Mouse (Mus musculus): ENCODE measurements at regions not wholly inside any gene's neighbourhood (a gene's known extent, or its start where the extent isn't known, plus 50 kb on each side); places are given as distances from the start of the nearest gene placed in this dataset.

GRCm38 (mm10) chr8:25463532-25463931 lies 639.4 kb upstream of the Adam5 start:
- Histone ChIP-seq H3K4me3 (ENCODE audit: low read depth, low read length) (no peak overlapping the region), H3K9me3 (ENCODE audit: control insufficient read depth, low read length) (no peaks in the 10 kb centered on the region), H3K4me1 (ENCODE audit: control insufficient read depth, insufficient read depth, low read length) (peaks cover 15% of the 10 kb centered on the region; the same call in 1 of the 2 replicates), H3K36me3 (ENCODE audit: control insufficient read depth, insufficient read depth, low read length) (no peaks in the 10 kb centered on the region), H3K4me2 (ENCODE audit: low read depth) (no peak overlapping the region), H3K9ac (ENCODE audit: low read length) (no peak overlapping the region), H3K27ac (ENCODE audit: low read depth, low read length) (no peak overlapping the region), H3K27me3 (ENCODE audit: control insufficient read depth, insufficient read depth, low read length) (no peaks in the 10 kb centered on the region)
- ATAC-seq (ENCODE audit: insufficient read depth, low FRiP score, low TSS enrichment) (no peak), DNase-seq (ENCODE audit: low spot score) (no peak)
- WGBS = 66% methylated on average over 9 of the region's 9 CpGs

GRCm38 (mm10) chr8:25462492-25462891 lies 638.3 kb upstream of the Adam5 start:
- Histone ChIP-seq H3K4me1 (ENCODE audit: control insufficient read depth, insufficient read depth, low read length) (peaks cover 15% of the 10 kb centered on the region; the same call in 1 of the 2 replicates), H3K27me3 (ENCODE audit: control insufficient read depth, insufficient read depth, low read length) (no peaks in the 10 kb centered on the region), H3K4me3 (ENCODE audit: low read depth, low read length) (no peak overlapping the region), H3K9ac (ENCODE audit: low read length) (no peak overlapping the region), H3K36me3 (ENCODE audit: control insufficient read depth, insufficient read depth, low read length) (no peaks in the 10 kb centered on the region), H3K27ac (ENCODE audit: low read depth, low read length) (no peak overlapping the region), H3K9me3 (ENCODE audit: control insufficient read depth, low read length) (no peaks in the 10 kb centered on the region), H3K4me2 (ENCODE audit: low read depth) (no peak overlapping the region)
- DNase-seq (ENCODE audit: low spot score) (no peak), ATAC-seq (ENCODE audit: insufficient read depth, low FRiP score, low TSS enrichment) (no peak)
- 30% methylated on average over 4 of the region's 4 CpGs for WGBS

GRCm38 (mm10) chr8:25455644-25456043 lies 631.5 kb upstream of the Adam5 start:
- Histone ChIP-seq H3K27ac (ENCODE audit: low read depth, low read length) (no peak overlapping the region), H3K4me3 (ENCODE audit: low read depth, low read length) (no peak overlapping the region), H3K4me2 (ENCODE audit: low read depth) (no peak overlapping the region), H3K4me1 (ENCODE audit: control insufficient read depth, insufficient read depth, low read length) (no peaks in the 10 kb centered on the region), H3K36me3 (ENCODE audit: control insufficient read depth, insufficient read depth, low read length) (no peaks in the 10 kb centered on the region), H3K9ac (ENCODE audit: low read length) (no peak overlapping the region), H3K9me3 (ENCODE audit: control insufficient read depth, low read length) (no peaks in the 10 kb centered on the region), H3K27me3 (ENCODE audit: control insufficient read depth, insufficient read depth, low read length) (no peaks in the 10 kb centered on the region)
- WGBS = 56% methylated on average over 6 of the region's 6 CpGs
- ATAC-seq (ENCODE audit: insufficient read depth, low FRiP score, low TSS enrichment) (no peak), DNase-seq (ENCODE audit: low spot score) (no peak)

- no peak overlapping the region for H3K9ac ChIP-seq (ENCODE audit: low read length)
- H3K27ac ChIP-seq (ENCODE audit: low read depth, low read length) = no peak overlapping the region
- H3K36me3 ChIP-seq (ENCODE audit: control insufficient read depth, insufficient read depth, low read length) = no peaks in the 10 kb centered on the region
- H3K4me1 ChIP-seq (ENCODE audit: control insufficient read depth, insufficient read depth, low read length) = no peaks in the 10 kb centered on the region
- no peaks in the 10 kb centered on the region for H3K9me3 ChIP-seq (ENCODE audit: control insufficient read depth, low read length)
- 76% methylated on average over 1 of the region's 1 CpGs for WGBS
- no peak for DNase-seq (ENCODE audit: low spot score)
- H3K4me2 ChIP-seq (ENCODE audit: low read depth) = no peak overlapping the region
- H3K27me3 ChIP-seq (ENCODE audit: control insufficient read depth, insufficient read depth, low read length) = no peaks in the 10 kb centered on the region
- ATAC-seq (ENCODE audit: insufficient read depth, low FRiP score, low TSS enrichment) = no peak
- no peak overlapping the region for H3K4me3 ChIP-seq (ENCODE audit: low read depth, low read length)
Observed at GRCm38 (mm10) chr8:25454972-25455371, 630.8 kb upstream of the Adam5 start.

- H3K27ac ChIP-seq (ENCODE audit: low read depth, low read length) = no peak overlapping the region
- DNase-seq (ENCODE audit: low spot score) (no peak), ATAC-seq (ENCODE audit: insufficient read depth, low FRiP score, low TSS enrichment) (no peak)
- H3K36me3 ChIP-seq (ENCODE audit: control insufficient read depth, insufficient read depth, low read length) = no peaks in the 10 kb centered on the region
- H3K4me2 ChIP-seq (ENCODE audit: low read depth) = no peak overlapping the region
- no peaks in the 10 kb centered on the region for H3K27me3 ChIP-seq (ENCODE audit: control insufficient read depth, insufficient read depth, low read length)
- no peaks in the 10 kb centered on the region for H3K9me3 ChIP-seq (ENCODE audit: control insufficient read depth, low read length)
- WGBS = 94% methylated on average over 9 of the region's 9 CpGs
- no peak overlapping the region for H3K4me3 ChIP-seq (ENCODE audit: low read depth, low read length)
- H3K4me1 ChIP-seq (ENCODE audit: control insufficient read depth, insufficient read depth, low read length) = no peaks in the 10 kb centered on the region
- no peak overlapping the region for H3K9ac ChIP-seq (ENCODE audit: low read length)
Observed at GRCm38 (mm10) chr8:25453826-25454225, 629.7 kb upstream of the Adam5 start.

- Histone ChIP-seq H3K27ac (ENCODE audit: low read depth, low read length) (no peak overlapping the region), H3K4me2 (ENCODE audit: low read depth) (no peak overlapping the region), H3K27me3 (ENCODE audit: control insufficient read depth, insufficient read depth, low read length) (no peaks in the 10 kb centered on the region), H3K9ac (ENCODE audit: low read length) (no peak overlapping the region), H3K4me3 (ENCODE audit: low read depth, low read length) (no peak overlapping the region), H3K4me1 (ENCODE audit: control insufficient read depth, insufficient read depth, low read length) (no peaks in the 10 kb centered on the region), H3K9me3 (ENCODE audit: control insufficient read depth, low read length) (no peaks in the 10 kb centered on the region), H3K36me3 (ENCODE audit: control insufficient read depth, insufficient read depth, low read length) (no peaks in the 10 kb centered on the region)
- no peak for DNase-seq (ENCODE audit: low spot score)
- no peak for ATAC-seq (ENCODE audit: insufficient read depth, low FRiP score, low TSS enrichment)
Observed at GRCm38 (mm10) chr8:25450544-25450943, 626.4 kb upstream of the Adam5 start.

- H3K4me3 ChIP-seq (ENCODE audit: low read depth, low read length) = no peak overlapping the region
- ATAC-seq (ENCODE audit: insufficient read depth, low FRiP score, low TSS enrichment) (no peak), DNase-seq (ENCODE audit: low spot score) (no peak)
- no peak overlapping the region for H3K27ac ChIP-seq (ENCODE audit: low read depth, low read length)
- no peaks in the 10 kb centered on the region for H3K9me3 ChIP-seq (ENCODE audit: control insufficient read depth, low read length)
- no peaks in the 10 kb centered on the region for H3K4me1 ChIP-seq (ENCODE audit: control insufficient read depth, insufficient read depth, low read length)
- H3K4me2 ChIP-seq (ENCODE audit: low read depth) = no peak overlapping the region
- no peak overlapping the region for H3K9ac ChIP-seq (ENCODE audit: low read length)
- H3K36me3 ChIP-seq (ENCODE audit: control insufficient read depth, insufficient read depth, low read length) = no peaks in the 10 kb centered on the region
- WGBS = 91% methylated on average over 4 of the region's 4 CpGs
- H3K27me3 ChIP-seq (ENCODE audit: control insufficient read depth, insufficient read depth, low read length) = no peaks in the 10 kb centered on the region
Observed at GRCm38 (mm10) chr8:25449590-25449989, 625.4 kb upstream of the Adam5 start.

GRCm38 (mm10) chr8:25447900-25448299 lies 623.7 kb upstream of the Adam5 start:
- H3K4me2 ChIP-seq (ENCODE audit: low read depth) = no peak overlapping the region
- WGBS = 80% methylated on average over 4 of the region's 4 CpGs
- H3K4me1 ChIP-seq (ENCODE audit: control insufficient read depth, insufficient read depth, low read length) = no peaks in the 10 kb centered on the region
- ATAC-seq (ENCODE audit: insufficient read depth, low FRiP score, low TSS enrichment) (no peak), DNase-seq (ENCODE audit: low spot score) (no peak)
- H3K27me3 ChIP-seq (ENCODE audit: control insufficient read depth, insufficient read depth, low read length) = no peaks in the 10 kb centered on the region
- H3K36me3 ChIP-seq (ENCODE audit: control insufficient read depth, insufficient read depth, low read length) = no peaks in the 10 kb centered on the region
- H3K9me3 ChIP-seq (ENCODE audit: control insufficient read depth, low read length) = no peaks in the 10 kb centered on the region
- no peak overlapping the region for H3K4me3 ChIP-seq (ENCODE audit: low read depth, low read length)
- H3K9ac ChIP-seq (ENCODE audit: low read length) = no peak overlapping the region
- no peak overlapping the region for H3K27ac ChIP-seq (ENCODE audit: low read depth, low read length)

GRCm38 (mm10) chr8:25445968-25446367 lies 621.8 kb upstream of the Adam5 start:
- DNase-seq (ENCODE audit: low spot score) = no peak
- ATAC-seq (ENCODE audit: insufficient read depth, low FRiP score, low TSS enrichment) = no peak

More at GRCm38 (mm10) chr8:25445968-25446367, 621.8 kb upstream of the Adam5 start:
- no peak overlapping the region for H3K9ac ChIP-seq (ENCODE audit: low read length)
- H3K27ac ChIP-seq (ENCODE audit: low read depth, low read length) = no peak overlapping the region
- H3K36me3 ChIP-seq (ENCODE audit: control insufficient read depth, insufficient read depth, low read length) = no peaks in the 10 kb centered on the region
- WGBS = 92% methylated on average over 1 of the region's 1 CpGs
- H3K27me3 ChIP-seq (ENCODE audit: control insufficient read depth, insufficient read depth, low read length) = no peaks in the 10 kb centered on the region
- H3K4me2 ChIP-seq (ENCODE audit: low read depth) = no peak overlapping the region
- no peak overlapping the region for H3K4me3 ChIP-seq (ENCODE audit: low read depth, low read length)
- no peaks in the 10 kb centered on the region for H3K4me1 ChIP-seq (ENCODE audit: control insufficient read depth, insufficient read depth, low read length)
- no peaks in the 10 kb centered on the region for H3K9me3 ChIP-seq (ENCODE audit: control insufficient read depth, low read length)
